Mouse (Mus musculus): ENCODE results near the gene Tbc1d22a.

DNA sequence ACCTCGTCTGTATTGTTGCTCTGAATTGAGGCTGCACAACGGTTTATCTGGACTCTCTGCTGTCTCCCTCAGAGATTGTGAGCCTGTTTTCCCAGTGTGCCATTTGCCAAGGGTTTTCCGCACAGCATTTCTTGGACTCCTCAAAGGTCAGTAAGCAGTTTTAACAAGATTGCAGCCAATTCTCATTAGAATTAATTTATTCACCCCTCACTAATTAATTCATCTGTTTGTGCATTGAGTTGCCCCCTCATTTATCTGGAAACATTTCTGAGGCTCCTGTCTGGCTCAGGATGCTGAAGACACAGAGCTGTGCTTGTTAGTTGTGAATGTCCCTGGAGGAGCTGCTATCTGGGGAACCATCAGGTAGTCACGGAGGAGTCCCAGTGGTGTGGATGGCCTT, 45.0 kb downstream of the Tbc1d22a start:
- TF ChIP-seq POLR2A (IDR thresholded peaks at IDR 0.05; ENCODE audit: control insufficient read depth, low read depth, low read length) (no peak), CTCF (IDR thresholded peaks at IDR 0.05; ENCODE audit: control insufficient read depth, insufficient read depth, insufficient replicate concordance, low read depth, low read length) (no peak)

Data from testis, adult 2 months (tissue).